Mouse (Mus musculus) T-cell, adult 66 days (primary cell): ENCODE measurements around the gene Selp. TPM values are rescaled to one million over a fixed set of nuclear protein-coding genes. Genes with fewer than 3 reads are reported as not detected.

Experiments
- total RNA-seq, 2 experiments: library from RNA; stranded (reverse); gene quantifications; 3 replicates in 1 of 2; 4 replicates in 1 of 2; pipeline ENCODE4 v1.2.4; 2023

Gene Selp
- total RNA-seq, result 1 to 10 TPM in 1 of 2 experiments, under 1 TPM in 1; 0.47 to 1.2 TPM

DNA sequence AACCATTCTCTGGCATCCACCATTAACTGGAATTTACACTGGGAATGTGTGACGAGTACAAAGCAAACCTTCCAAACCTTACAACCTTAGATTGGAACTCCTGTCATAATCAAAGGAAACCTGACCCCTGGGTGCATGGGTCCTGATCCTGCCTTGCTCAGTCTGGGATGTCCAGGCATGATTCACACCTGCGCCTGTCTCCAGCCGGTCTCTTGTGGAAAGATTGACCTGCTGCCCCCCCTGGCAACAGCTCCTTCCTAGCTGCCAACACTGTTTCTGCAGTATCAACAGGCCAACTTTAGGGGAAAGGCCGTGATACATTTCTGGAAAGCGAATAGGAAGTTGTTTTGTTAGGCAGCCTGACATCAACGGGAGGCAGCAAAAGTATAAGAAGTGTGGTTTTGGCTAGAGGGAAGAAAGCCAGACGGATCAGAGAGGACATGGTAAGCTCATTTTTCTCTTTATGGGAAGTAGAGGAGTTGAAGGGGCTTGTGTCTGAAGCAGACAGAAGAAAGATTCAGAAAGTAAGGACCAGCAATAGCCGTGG is at the start of gene Selp:
TSS of gene Selp (plus strand) at position 318 of the 547 bp plus-strand sequence.

DNA sequence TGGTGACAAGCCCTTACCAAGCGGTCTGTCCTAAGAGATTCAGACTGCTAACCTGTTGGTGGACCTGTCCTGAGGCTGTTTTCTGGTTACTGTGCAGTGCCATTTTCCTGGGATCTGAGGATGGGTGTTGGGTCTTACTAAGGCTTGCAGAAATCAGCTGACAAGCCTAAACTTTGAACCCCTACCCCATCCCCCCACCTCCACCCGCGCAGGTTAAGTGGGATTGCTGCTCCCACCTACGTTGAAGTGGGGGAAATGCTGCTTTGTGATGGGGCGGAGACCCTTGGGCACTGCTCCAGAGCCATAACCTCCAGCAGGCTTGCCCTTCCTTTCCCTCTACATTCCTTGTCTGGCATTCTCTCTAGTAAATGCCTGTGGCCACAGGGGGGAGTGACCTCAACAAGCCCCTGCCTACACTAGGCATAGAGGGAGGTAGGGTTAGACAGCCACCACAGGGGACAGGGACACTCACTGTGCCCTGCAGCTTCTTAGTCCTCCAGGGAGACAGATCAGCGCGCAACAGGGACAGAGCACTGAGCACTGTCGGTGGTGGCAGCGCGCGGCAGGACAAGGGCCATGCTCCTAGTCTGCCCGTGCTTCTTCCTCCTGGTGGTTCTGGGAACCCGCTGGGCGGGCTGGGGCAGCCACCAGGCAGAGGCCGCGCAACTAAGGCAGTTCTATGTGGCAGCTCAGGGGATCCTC is 36.5 kb downstream of the Selp start, which contains the start of gene F5:
TSS of gene F5 (plus strand) at position 452 of the 702 bp plus-strand sequence.

Other genes with a start within 250 kb of the Selp start
- gene Scyl3, start 186.2 kb upstream of the Selp start, total RNA-seq, result 10 to 100 TPM; 38.1 to 44.6 TPM
- 1 to 10 TPM; 2.0 to 5.5 TPM for gene BC055324, start 120.5 kb upstream of the Selp start, total RNA-seq
- 1 to 10 TPM; 6.7 to 9.6 TPM for gene Mettl18, start 120.4 kb upstream of the Selp start, total RNA-seq
- not detected for gene Sele, start 67.0 kb upstream of the Selp start, total RNA-seq
- 100 to 1,000 TPM; 590 to 641 TPM for gene Sell, start 53.3 kb upstream of the Selp start, total RNA-seq
- gene F5, start 36.6 kb downstream of the Selp start, total RNA-seq, result under 1 TPM; 0.21 to 0.82 TPM
- 1 to 10 TPM; 6.1 to 8.5 TPM for gene Slc19a2, start 133.8 kb downstream of the Selp start, total RNA-seq
- gene Ccdc181, start 160.3 kb downstream of the Selp start, total RNA-seq, result 1 to 10 TPM; 4.3 to 4.8 TPM
- gene Nme7, start 188.9 kb downstream of the Selp start, total RNA-seq, result 10 to 100 TPM; 10.2 to 15.6 TPM
- gene Blzf1, start 192.2 kb downstream of the Selp start, total RNA-seq, result 10 to 100 TPM; 20.9 to 23.5 TPM